Mouse (Mus musculus): ENCODE results near the gene 4930433I11Rik. TPM values are rescaled to one million over a fixed set of nuclear protein-coding genes. Genes with fewer than 3 reads are reported as not detected.

The 4930433I11Rik gene
- not detected in 2 replicates for polyA plus RNA-seq (2015; fragmentation: Nextera tagmentation; extraction: Ambion mirVana)

GRCm38 (mm10) chr7:40987243-40987642 is at the start of gene 4930433I11Rik:
4930433I11Rik (plus strand) TSS chr7:40987543.

GRCm38 (mm10) chr7:41032419-41032818 is 45.1 kb downstream of the 4930433I11Rik start, which contains the start of gene Gm4884:
Gm4884 (plus strand) TSS chr7:41032719.

Other genes starting within 250 kb of the 4930433I11Rik start
- gene Vstm2b, start 89.2 kb upstream of the 4930433I11Rik start, polyA plus RNA-seq (2015; fragmentation: Nextera tagmentation; extraction: Ambion mirVana) = 0.37 and 0.63 TPM in 2 replicates
- not detected in 2 replicates for gene Gm4884, start 45.2 kb downstream of the 4930433I11Rik start, polyA plus RNA-seq (2015; fragmentation: Nextera tagmentation; extraction: Ambion mirVana)
- not detected in 2 replicates for gene Gm5592, start 166.3 kb downstream of the 4930433I11Rik start, polyA plus RNA-seq (2015; fragmentation: Nextera tagmentation; extraction: Ambion mirVana)